Mouse (Mus musculus) neural tube, embryonic 14.5 days (tissue): ENCODE data around the gene Lifr. TPM values are rescaled to one million over a fixed set of nuclear protein-coding genes. Genes with fewer than 3 reads are reported as not detected.

ENCODE experiments used
- ATAC-seq: fragments of 200-750 bp; cut with Nextera tagmentation; 2 replicates; pipeline ENCODE4 v1.8.0; 2017; ENCODE audit warnings: low read depth, mild to moderate bottlenecking, moderate TSS enrichment, moderate library complexity
- H3K27ac ChIP-seq: fragments of 300-500 bp; sonication (generic); 2 replicates; pipeline ENCODE4 v1.5.1; 2014; ENCODE audit warnings: low read depth, mild to moderate bottlenecking, control low read depth, low read length, moderate library complexity, mixed read lengths
- H3K27me3 ChIP-seq: fragments of 300-500 bp; sonication (generic); 2 replicates; pipeline ENCODE4 v1.6.1; 2014; ENCODE audit warnings: low read length; ENCODE audit not compliant: control insufficient read depth, insufficient read depth
- H3K36me3 ChIP-seq: fragments of 300-500 bp; sonication (generic); 2 replicates; pipeline ENCODE4 v1.6.1; 2014; ENCODE audit warnings: low read length, mixed read lengths; ENCODE audit not compliant: control insufficient read depth, insufficient read depth
- H3K4me1 ChIP-seq: fragments of 300-500 bp; sonication (generic); 2 replicates; pipeline ENCODE4 v1.6.1; 2014; ENCODE audit warnings: low read length; ENCODE audit not compliant: control insufficient read depth, insufficient read depth
- H3K4me2 ChIP-seq: fragments of 300-500 bp; sonication (generic); 2 replicates; pipeline ENCODE4 v1.6.1; 2014; ENCODE audit warnings: mild to moderate bottlenecking, low read depth, low read length, control low read depth
- H3K4me3 ChIP-seq: fragments of 300-500 bp; sonication (generic); 2 replicates; pipeline ENCODE4 v1.5.1; 2014; ENCODE audit warnings: low read depth, low read length, control low read depth, mixed read lengths
- H3K9ac ChIP-seq: fragments of 300-500 bp; sonication (generic); replicated peaks from 2 replicates; pipeline ENCODE4 v1.6.1; 2014; ENCODE audit warnings: low read depth, mild to moderate bottlenecking, control low read depth, low read length, mixed read lengths
- H3K9me3 ChIP-seq: fragments of 300-500 bp; sonication (generic); 2 replicates; pipeline ENCODE4 v1.6.1; 2016; ENCODE audit warnings: low read length; ENCODE audit not compliant: control insufficient read depth
- whole genome bisulfite sequencing: fragments of 180-500 bp; shearing (Covaris S2); extraction: QIAGEN DNeasy Blood & Tissue Kit; methylation state at CpG from one replicate; pipeline ENCODE4 v1.1.7; 2014; 5-methylcytosine and 5-hydroxymethylcytosine counted together
- polyA plus RNA-seq: library from polyadenylated mRNA; unstranded; fragments of >200 nt; fragmentation: Nextera tagmentation; extraction: Ambion mirVana; gene quantifications from 2 replicates; pipeline ENCODE4 v1.2.1, GENCODE M21; 2014

Gene Lifr
- polyA plus RNA-seq, 1 experiment from 2014 or later: 32.1 TPM

GRCm38 (mm10) chr15:7143689-7144170 lies 53.3 kb downstream of the Lifr start:
- H3K36me3 ChIP-seq: no peaks in the 10 kb centered on the region
- no peak overlapping the region for H3K9ac ChIP-seq
- ATAC-seq: no peak
- no peaks in the 10 kb centered on the region for H3K9me3 ChIP-seq
- H3K4me2 ChIP-seq: no peak overlapping the region
- no peak overlapping the region for H3K27ac ChIP-seq
- 71% methylated on average over 15 of the region's 15 CpGs for WGBS
- no peaks in the 10 kb centered on the region; the same call in 1 of the 2 replicates for H3K4me1 ChIP-seq
- no peak overlapping the region for H3K4me3 ChIP-seq
- no peaks in the 10 kb centered on the region for H3K27me3 ChIP-seq

DNA sequence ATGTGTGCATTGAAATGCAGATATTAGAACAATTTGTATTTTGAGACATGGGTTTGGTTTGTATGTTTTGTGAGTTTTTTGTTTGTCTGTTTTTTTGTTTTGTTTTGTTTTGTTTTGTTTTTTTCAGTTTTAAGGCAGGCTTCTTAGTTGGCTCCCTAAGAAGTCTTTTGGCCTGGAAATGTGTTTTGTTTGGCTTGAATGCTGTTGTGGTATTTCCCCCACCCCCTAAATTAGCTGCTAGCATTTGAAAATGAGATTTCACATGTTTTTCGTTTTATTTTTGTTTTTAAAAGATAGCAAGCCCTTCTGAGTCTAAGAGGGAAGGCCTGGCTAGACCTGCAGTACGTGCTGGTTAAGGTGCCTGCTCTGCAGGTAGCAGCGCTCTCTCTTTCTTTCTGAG lies 54.1 kb downstream of the Lifr start:
- Histone ChIP-seq H3K9me3 (no peaks in the 10 kb centered on the region), H3K36me3 (no peaks in the 10 kb centered on the region), H3K4me2 (no peak overlapping the region), H3K4me1 (no peaks in the 10 kb centered on the region; the same call in 1 of the 2 replicates), H3K9ac (no peak overlapping the region), H3K27ac (no peak overlapping the region), H3K4me3 (no peak overlapping the region), H3K27me3 (no peaks in the 10 kb centered on the region)
- ATAC-seq: no peak
- WGBS: 85% methylated on average over 3 of the region's 3 CpGs

DNA sequence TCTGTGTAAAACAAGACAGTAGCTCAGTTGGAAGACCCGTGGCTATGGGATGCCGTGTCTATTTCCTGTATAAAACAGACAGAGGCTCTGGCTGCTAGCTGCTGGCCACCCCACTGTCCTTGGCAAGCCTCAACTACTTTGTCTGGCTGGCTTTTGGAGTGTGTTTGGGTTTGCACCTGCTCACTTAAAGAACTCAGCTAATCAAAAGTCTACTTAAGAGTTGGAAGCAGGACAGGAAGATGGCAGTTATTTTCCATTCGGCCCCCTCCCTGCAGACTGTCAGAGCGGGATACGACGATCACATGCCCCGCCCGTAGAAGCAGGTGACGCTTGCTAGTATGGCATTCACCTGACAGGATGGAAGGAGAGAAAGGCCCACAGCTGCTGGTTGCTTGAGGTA lies 54.5 kb downstream of the Lifr start:
- Histone ChIP-seq H3K9ac (no peak overlapping the region), H3K27me3 (no peaks in the 10 kb centered on the region), H3K27ac (no peak overlapping the region), H3K4me3 (no peak overlapping the region), H3K9me3 (no peaks in the 10 kb centered on the region), H3K36me3 (no peaks in the 10 kb centered on the region), H3K4me2 (no peak overlapping the region), H3K4me1 (no peaks in the 10 kb centered on the region; the same call in 1 of the 2 replicates)
- 74% methylated on average over 9 of the region's 9 CpGs for WGBS
- ATAC-seq: no peak

GRCm38 (mm10) chr15:7145555-7145954 lies 55.1 kb downstream of the Lifr start:
- Histone ChIP-seq H3K36me3 (no peaks in the 10 kb centered on the region), H3K9ac (no peak overlapping the region), H3K4me3 (no peak overlapping the region), H3K4me1 (no peaks in the 10 kb centered on the region; the same call in 1 of the 2 replicates), H3K9me3 (no peaks in the 10 kb centered on the region), H3K27me3 (no peaks in the 10 kb centered on the region), H3K4me2 (no peak overlapping the region), H3K27ac (no peak overlapping the region)
- WGBS: 76% methylated on average over 5 of the region's 5 CpGs
- ATAC-seq: no peak

DNA sequence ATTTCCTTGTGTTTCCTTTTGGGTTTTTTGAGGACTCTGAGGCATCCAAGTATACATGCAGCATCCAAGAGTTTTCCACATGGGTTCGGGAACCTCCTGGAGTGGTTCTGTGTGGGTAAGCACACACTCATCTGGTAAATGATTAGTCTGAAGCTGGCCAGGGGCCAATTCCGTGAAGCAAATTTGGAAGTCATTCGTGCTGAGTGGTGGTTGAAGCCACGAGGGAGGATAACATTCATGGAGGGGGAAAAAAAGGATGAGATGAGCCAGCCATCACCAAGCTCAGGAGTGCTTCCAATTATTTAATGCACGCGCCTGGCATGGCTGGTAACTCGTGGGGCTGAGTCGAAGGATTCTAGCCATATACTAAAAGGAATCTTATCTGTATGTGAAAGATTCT lies 56.1 kb downstream of the Lifr start:
- no peak overlapping the region for H3K27ac ChIP-seq

GRCm38 (mm10) chr15:7149796-7150195 lies 59.4 kb downstream of the Lifr start:
- no peak for ATAC-seq
- Histone ChIP-seq H3K27me3 (no peaks in the 10 kb centered on the region), H3K4me2 (no peak overlapping the region), H3K36me3 (no peaks in the 10 kb centered on the region), H3K4me1 (no peaks in the 10 kb centered on the region; the same call in 1 of the 2 replicates), H3K9me3 (no peaks in the 10 kb centered on the region), H3K9ac (no peak overlapping the region), H3K27ac (no peak overlapping the region), H3K4me3 (no peak overlapping the region)
- WGBS: 87% methylated on average over 18 of the region's 18 CpGs

More for the DNA sequence above, 56.1 kb downstream of the Lifr start:
- Histone ChIP-seq H3K27me3 (no peaks in the 10 kb centered on the region), H3K36me3 (no peaks in the 10 kb centered on the region), H3K9ac (no peak overlapping the region), H3K4me2 (no peak overlapping the region), H3K4me1 (no peaks in the 10 kb centered on the region; the same call in 1 of the 2 replicates), H3K9me3 (no peaks in the 10 kb centered on the region), H3K4me3 (no peak overlapping the region)
- peak; percentile 25; the same call in 1 of the 2 replicates for ATAC-seq
- 67% methylated on average over 8 of the region's 8 CpGs for whole genome bisulfite sequencing

DNA sequence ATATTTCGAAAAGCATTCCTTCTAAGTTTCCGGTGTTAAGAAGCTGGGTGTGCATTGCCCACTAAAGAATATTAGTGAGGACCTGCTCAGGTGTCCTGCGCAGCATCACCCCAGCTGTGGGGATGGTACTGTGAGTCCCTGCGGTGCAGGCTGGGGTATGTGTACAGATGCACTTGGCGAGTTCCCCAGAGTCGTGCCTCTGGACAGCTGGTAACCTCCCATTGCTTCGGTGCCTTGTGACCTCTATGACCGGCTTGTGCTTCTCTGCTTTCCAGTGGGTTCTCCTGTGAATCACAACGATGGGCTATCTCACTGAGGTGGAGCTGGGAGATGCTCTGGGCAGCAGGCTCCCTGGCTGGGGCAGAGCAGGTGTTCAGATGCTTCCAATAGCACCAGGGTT lies 60.2 kb downstream of the Lifr start:
- Histone ChIP-seq H3K4me3 (no peak overlapping the region), H3K4me1 (no peaks in the 10 kb centered on the region), H3K36me3 (no peaks in the 10 kb centered on the region), H3K27ac (no peak overlapping the region), H3K27me3 (no peaks in the 10 kb centered on the region), H3K4me2 (no peak overlapping the region), H3K9ac (no peak overlapping the region), H3K9me3 (no peaks in the 10 kb centered on the region)
- ATAC-seq: no peak
- 93% methylated on average over 9 of the region's 9 CpGs for WGBS

- Histone ChIP-seq H3K4me2 (no peak overlapping the region), H3K9ac (no peak overlapping the region), H3K4me3 (no peak overlapping the region), H3K9me3 (no peaks in the 10 kb centered on the region), H3K36me3 (no peaks in the 10 kb centered on the region), H3K4me1 (no peaks in the 10 kb centered on the region), H3K27me3 (no peaks in the 10 kb centered on the region), H3K27ac (no peak overlapping the region)
- WGBS: 69% methylated on average over 10 of the region's 10 CpGs
- ATAC-seq: no peak
These were observed 61.8 kb downstream of the Lifr start for GRCm38 (mm10) chr15:7152116-7152760.

DNA sequence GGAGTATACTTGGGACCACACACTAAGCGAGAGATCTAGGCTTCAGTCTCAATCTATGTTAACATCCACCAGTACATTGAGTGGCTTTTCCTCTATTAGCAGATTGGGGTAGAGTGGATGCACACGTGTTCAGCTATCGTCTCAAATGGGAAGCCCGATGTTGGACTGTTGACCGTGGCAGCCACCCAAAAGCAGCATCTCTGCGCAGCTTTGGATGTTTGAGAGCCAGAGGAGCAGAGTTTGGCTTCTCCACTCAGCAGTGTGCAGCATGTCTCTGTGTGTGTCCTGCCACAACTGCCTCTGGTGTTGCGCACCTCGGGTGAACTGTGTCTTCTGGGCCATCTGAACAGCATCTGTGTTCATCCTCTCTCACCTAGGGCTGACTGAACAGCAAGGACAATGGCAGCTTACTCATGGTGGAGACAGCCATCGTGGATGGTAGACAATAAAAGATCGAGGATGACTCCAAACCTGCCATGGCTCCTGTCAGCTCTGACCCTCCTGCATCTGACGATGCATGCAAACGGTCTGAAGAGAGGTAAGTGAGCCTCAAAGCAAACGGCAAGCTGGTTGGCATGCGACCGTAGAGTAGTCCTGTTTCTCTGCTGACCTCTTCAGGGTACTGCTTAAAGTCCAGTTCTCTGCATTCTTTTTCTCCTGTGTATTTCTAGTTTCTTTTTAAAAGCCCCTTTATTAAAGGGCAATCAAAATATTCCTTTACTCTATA lies 63.8 kb downstream of the Lifr start:
- H3K9me3 ChIP-seq: no peaks in the 10 kb centered on the region
- 0 out of 2 replicates have a peak, but pooled peaks cover 5% of the 10 kb centered on the region for H3K36me3 ChIP-seq
- no peak overlapping the region for H3K4me3 ChIP-seq
- H3K27ac ChIP-seq: peak overlapping the region; percentile 24; the same call in 1 of the 2 replicates
- no peak overlapping the region for H3K4me2 ChIP-seq
- 81% methylated on average over 15 of the region's 15 CpGs for WGBS
- ATAC-seq: no peak
- no peaks in the 10 kb centered on the region for H3K27me3 ChIP-seq
- no peaks in the 10 kb centered on the region for H3K4me1 ChIP-seq
- no peak overlapping the region for H3K9ac ChIP-seq
